Comparison of ENCODE assay signal across 8 mouse cellular contexts in genomic region chr12:107807634-107808033, GRCm38 (mm10).
DNase-seq lines count a peak whose midpoint lies in the region; ATAC-seq and TF ChIP-seq lines count a peak whose summit lies in the region.

No protein-coding gene starts in this region.

- peaks cover 35% of the 10 kb centered on the region for H3K4me1 ChIP-seq in forebrain, embryonic 10.5 days
- H3K4me1 ChIP-seq in forebrain, postnatal 0 days (ENCODE audit: insufficient read depth), result 0 out of 2 replicates have a peak, but pooled peaks cover 4% of the 10 kb centered on the region
- H3K4me1 ChIP-seq in heart, embryonic 15.5 days (replicated peaks), result peaks cover 11% of the 10 kb centered on the region

- peaks cover 25% of the 10 kb centered on the region for H3K27me3 ChIP-seq in forebrain, embryonic 10.5 days (ENCODE audit: poor library complexity, severe bottlenecking)
- no peaks in the 10 kb centered on the region for H3K27me3 ChIP-seq in forebrain, postnatal 0 days (ENCODE audit: insufficient read depth, low read length)
- peaks cover 22% of the 10 kb centered on the region for H3K27me3 ChIP-seq in heart, embryonic 15.5 days

- no peak overlapping the region for H3K9ac ChIP-seq in forebrain, postnatal 0 days
- H3K9ac ChIP-seq in heart, embryonic 15.5 days, result no peak overlapping the region

- no peaks in the 10 kb centered on the region for H3K9me3 ChIP-seq in forebrain, embryonic 10.5 days
- no peaks in the 10 kb centered on the region for H3K9me3 ChIP-seq in forebrain, postnatal 0 days (ENCODE audit: low read length)
- no peaks in the 10 kb centered on the region for H3K9me3 ChIP-seq in heart, embryonic 15.5 days (replicated peaks)

- 19% methylated on average over 11 of the region's 11 CpGs for WGBS in forebrain, embryonic 10.5 days
- 23% methylated on average over 11 of the region's 11 CpGs for WGBS in forebrain, postnatal 0 days
- 8% methylated on average over 11 of the region's 11 CpGs for WGBS in heart, embryonic 15.5 days

- no peak for TF ChIP-seq CTCF in forebrain, postnatal 0 days (IDR thresholded peaks at IDR 0.05; ENCODE audit: low read depth)

- peak overlapping the region; percentile 80 for H3K27ac ChIP-seq in forebrain, embryonic 10.5 days
- H3K27ac ChIP-seq in forebrain, postnatal 0 days (ENCODE audit: low read depth, low read length), result no peak overlapping the region
- no peak overlapping the region for H3K27ac ChIP-seq in heart, embryonic 15.5 days

- no peak for ATAC-seq in forebrain, postnatal 0 days
- ATAC-seq in heart, embryonic 15.5 days (replicated peaks; ENCODE audit: insufficient number of reproducible peaks, insufficient read depth, low FRiP score, low read depth), result no peak

- H3K36me3 ChIP-seq in forebrain, embryonic 10.5 days (replicated peaks), result no peaks in the 10 kb centered on the region
- H3K36me3 ChIP-seq in forebrain, postnatal 0 days (ENCODE audit: insufficient read depth), result no peaks in the 10 kb centered on the region
- no peaks in the 10 kb centered on the region for H3K36me3 ChIP-seq in heart, embryonic 15.5 days

- no peak for DNase-seq in forebrain, embryonic 10.5 days (ENCODE audit: extremely low spot score, low spot score)
- no peak for DNase-seq in forebrain, postnatal 0 days
- peak; percentile 85 for DNase-seq in 3T3-L1 (ENCODE audit: low read depth, low spot score)
- peak; percentile 79 for DNase-seq in embryo, embryonic 11 days
- peak; percentile 53 for DNase-seq in urinary bladder, postnatal 14 days (ENCODE audit: low spot score)
- DNase-seq in spleen, postnatal 14 days (ENCODE audit: low spot score in 2 of 2), result no peak
- no peak for DNase-seq in kidney, adult 8-10 months

- H3K4me3 ChIP-seq in forebrain, embryonic 10.5 days, result 0 out of 2 replicates have a peak overlapping the region, but pooled peaks have one; percentile 9
- H3K4me3 ChIP-seq in forebrain, postnatal 0 days (ENCODE audit: low read depth, low read length), result no peak overlapping the region
- H3K4me3 ChIP-seq in heart, embryonic 15.5 days, result no peak overlapping the region

- no peak overlapping the region for H3K4me2 ChIP-seq in forebrain, postnatal 0 days (ENCODE audit: low read depth)
- peak overlapping the region; percentile 11; the same call in 1 of the 2 replicates for H3K4me2 ChIP-seq in heart, embryonic 15.5 days

Comparison
In these comparisons a context has a peak if more than half of its experiments do, and no peak if none do; other contexts are left out.
1. DNase-seq: peak in 3T3-L1 (single experiment), embryo, embryonic 11 days (single experiment) and urinary bladder, postnatal 14 days (single experiment); none in forebrain, embryonic 10.5 days (single experiment), forebrain, postnatal 0 days (single experiment), spleen, postnatal 14 days (0 of 2) and kidney, adult 8-10 months (0 of 2).